Mouse (Mus musculus) gastrocnemius, postnatal 25 days (tissue): ENCODE measurements at regions not wholly inside any gene's neighbourhood (a gene's known extent, or its start where the extent isn't known, plus 50 kb on each side); places are given as distances from the start of the nearest gene placed in this dataset.

Experiments used
- DNase-seq: peaks from one replicate; pipeline ENCODE4 v3.0.0; 2022

- no peak for DNase-seq
These were observed 320.7 kb upstream of the Jarid2 start for GRCm38 (mm10) chr13:44408619-44408959.

GRCm38 (mm10) chr13:44408960-44409719, 320.1 kb upstream of the Jarid2 start:
- peak; percentile 80 for DNase-seq

GRCm38 (mm10) chr13:44409720-44410047, 319.6 kb upstream of the Jarid2 start:
- no peak for DNase-seq

- DNase-seq: no peak
These were observed 317.3 kb upstream of the Jarid2 start for GRCm38 (mm10) chr13:44411781-44412496.

- no peak for DNase-seq
These were observed 316.0 kb upstream of the Jarid2 start for GRCm38 (mm10) chr13:44413305-44413704.

GRCm38 (mm10) chr13:44415971-44416370, 313.3 kb upstream of the Jarid2 start:
- DNase-seq: no peak

- no peak for DNase-seq
These were observed 312.3 kb upstream of the Jarid2 start for GRCm38 (mm10) chr13:44416986-44417385.

- no peak for DNase-seq
These were observed 310.2 kb upstream of the Jarid2 start for GRCm38 (mm10) chr13:44419056-44419455.

- DNase-seq: peak; percentile 28
These were observed 309.6 kb upstream of the Jarid2 start for GRCm38 (mm10) chr13:44419472-44420226.

- no peak for DNase-seq
These were observed 309.1 kb upstream of the Jarid2 start for GRCm38 (mm10) chr13:44420227-44420592.

GRCm38 (mm10) chr13:44420941-44421340, 308.3 kb upstream of the Jarid2 start:
- DNase-seq: no peak

- DNase-seq: no peak
These were observed 307.8 kb upstream of the Jarid2 start for GRCm38 (mm10) chr13:44421426-44421825.

GRCm38 (mm10) chr13:44421922-44422321, 307.4 kb upstream of the Jarid2 start:
- no peak for DNase-seq

GRCm38 (mm10) chr13:44430492-44430891, 298.8 kb upstream of the Jarid2 start:
- no peak for DNase-seq

GRCm38 (mm10) chr13:44437709-44438108, 291.6 kb upstream of the Jarid2 start:
- DNase-seq: no peak

GRCm38 (mm10) chr13:44441061-44441460, 288.2 kb upstream of the Jarid2 start:
- DNase-seq: no peak

- DNase-seq: peak; percentile 45
These were observed 280.0 kb upstream of the Jarid2 start for GRCm38 (mm10) chr13:44449216-44449830.

GRCm38 (mm10) chr13:44451224-44451623, 278.1 kb upstream of the Jarid2 start:
- DNase-seq: no peak

- no peak for DNase-seq
These were observed 276.1 kb upstream of the Jarid2 start for GRCm38 (mm10) chr13:44453131-44453530.

GRCm38 (mm10) chr13:44454136-44454535, 275.1 kb upstream of the Jarid2 start:
- no peak for DNase-seq

- DNase-seq: no peak
These were observed 274.1 kb upstream of the Jarid2 start for GRCm38 (mm10) chr13:44455193-44455592.

GRCm38 (mm10) chr13:44458744-44459143, 270.5 kb upstream of the Jarid2 start:
- DNase-seq: no peak

GRCm38 (mm10) chr13:44459148-44459547, 270.1 kb upstream of the Jarid2 start:
- no peak for DNase-seq
